Mouse (Mus musculus) heart, embryonic 13.5 days (tissue): Measurements from ENCODE around the gene Slc4a7. TPM values are rescaled to one million over a fixed set of nuclear protein-coding genes. Genes with fewer than 3 reads are reported as not detected.

Source experiments
- ATAC-seq: fragments of 200-750 bp; cut with Nextera tagmentation; 2 replicates; pipeline ENCODE4 v1.8.0; 2017; ENCODE audit warnings: moderate TSS enrichment; ENCODE audit not compliant: insufficient number of reproducible peaks, low FRiP score, low TSS enrichment; ENCODE audit errors: extremely low read depth
- H3K27ac ChIP-seq: fragments of 300-500 bp; sonication (generic); replicated peaks from 2 replicates; pipeline ENCODE4 v1.5.1; 2015; ENCODE audit warnings: moderate library complexity, mild to moderate bottlenecking, inconsistent platforms
- H3K27me3 ChIP-seq: fragments of 300-500 bp; sonication (generic); replicated peaks from 2 replicates; pipeline ENCODE4 v1.6.1; 2015; ENCODE audit warnings: mild to moderate bottlenecking, inconsistent platforms
- H3K36me3 ChIP-seq: fragments of 300-500 bp; sonication (generic); 2 replicates; pipeline ENCODE4 v1.6.1; 2015; ENCODE audit warnings: mild to moderate bottlenecking, inconsistent platforms
- H3K4me1 ChIP-seq: fragments of 300-500 bp; sonication (generic); 2 replicates; pipeline ENCODE4 v1.6.1; 2015; ENCODE audit warnings: inconsistent platforms
- H3K4me2 ChIP-seq: fragments of 300-500 bp; sonication (generic); 2 replicates; pipeline ENCODE4 v1.6.1; 2015; ENCODE audit warnings: inconsistent platforms, mild to moderate bottlenecking, moderate library complexity
- H3K4me3 ChIP-seq: fragments of 300-500 bp; sonication (generic); 2 replicates; pipeline ENCODE4 v1.5.1; 2015; ENCODE audit warnings: moderate library complexity, mild to moderate bottlenecking, inconsistent platforms
- H3K9ac ChIP-seq: fragments of 300-500 bp; sonication (generic); 2 replicates; pipeline ENCODE4 v1.6.1; 2015; ENCODE audit warnings: inconsistent platforms, mild to moderate bottlenecking, moderate library complexity
- H3K9me3 ChIP-seq: fragments of 300-500 bp; sonication (generic); 2 replicates; pipeline ENCODE4 v1.6.1; 2016; ENCODE audit warnings: inconsistent platforms
- WGBS: fragments of 180-500 bp; shearing (Covaris S2); methylation state at CpG from one replicate; pipeline ENCODE4 v1.1.7; 2015; ENCODE audit warnings: mixed read lengths; 5-methylcytosine and 5-hydroxymethylcytosine counted together
- polyA plus RNA-seq: library from polyadenylated mRNA; unstranded; fragments of >200 nt; fragmentation: Nextera tagmentation; extraction: Ambion mirVana; gene quantifications from 2 replicates; pipeline ENCODE4 v1.2.1, GENCODE M21; 2015

The Slc4a7 gene
- polyA plus RNA-seq, 1 experiment from 2014 or later = 12.5 TPM

DNA sequence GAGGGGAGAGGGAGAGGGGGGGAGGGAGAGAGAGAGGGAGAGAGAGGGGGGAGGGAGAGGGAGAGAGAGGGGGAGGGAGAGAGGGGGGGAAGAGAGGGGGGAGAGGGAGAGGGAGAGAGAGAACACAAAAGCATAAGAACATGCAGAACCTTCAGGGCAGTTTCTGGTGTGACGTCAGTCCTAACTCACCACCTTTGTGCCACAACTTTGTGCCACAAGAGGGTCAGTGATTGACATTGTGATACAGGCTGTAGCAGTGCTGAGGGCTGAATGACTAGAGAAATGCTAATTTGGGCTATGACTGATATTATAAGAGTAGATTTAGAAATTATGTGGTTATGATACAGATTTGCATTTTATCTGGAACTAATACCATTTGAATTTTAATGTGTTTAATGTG is 5.0 kb downstream of the Slc4a7 start:
- Histone ChIP-seq H3K4me2 (no peak overlapping the region), H3K27ac (no peak overlapping the region), H3K36me3 (peaks cover 15% of the 10 kb centered on the region), H3K4me3 (no peak overlapping the region), H3K4me1 (peaks cover 14% of the 10 kb centered on the region), H3K9me3 (no peaks in the 10 kb centered on the region), H3K9ac (no peak overlapping the region), H3K27me3 (no peaks in the 10 kb centered on the region)
- ATAC-seq = no peak
- WGBS = 54% methylated on average over 1 of the region's 1 CpGs

DNA sequence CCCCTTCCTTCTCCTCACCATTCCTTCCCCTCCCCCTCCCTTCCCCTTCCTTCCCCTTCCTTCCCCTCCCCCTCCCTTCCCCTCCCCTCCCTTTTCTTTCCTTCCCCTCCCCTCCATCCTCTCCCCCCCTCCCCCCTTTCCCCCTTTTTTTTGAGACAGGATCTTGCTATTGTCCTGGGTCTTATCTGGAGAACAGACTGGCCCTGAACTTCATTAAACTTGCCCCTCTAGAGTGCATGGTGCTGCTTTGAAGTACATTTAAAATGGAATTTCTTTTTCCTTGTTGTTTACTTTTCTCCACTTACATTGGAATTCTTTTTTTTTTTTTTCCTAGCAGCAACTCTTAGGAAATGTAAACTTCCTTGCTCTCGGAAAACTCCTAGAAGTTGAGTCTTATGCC is 6.9 kb downstream of the Slc4a7 start:
- H3K27me3 ChIP-seq = no peaks in the 10 kb centered on the region
- no peak overlapping the region for H3K9ac ChIP-seq
- 70% methylated on average over 1 of the region's 1 CpGs for WGBS
- H3K36me3 ChIP-seq = peaks cover 15% of the 10 kb centered on the region
- no peak for ATAC-seq
- H3K27ac ChIP-seq = no peak overlapping the region
- no peak overlapping the region for H3K4me2 ChIP-seq
- peaks cover 11% of the 10 kb centered on the region for H3K4me1 ChIP-seq
- H3K4me3 ChIP-seq = no peak overlapping the region
- H3K9me3 ChIP-seq = no peaks in the 10 kb centered on the region

DNA sequence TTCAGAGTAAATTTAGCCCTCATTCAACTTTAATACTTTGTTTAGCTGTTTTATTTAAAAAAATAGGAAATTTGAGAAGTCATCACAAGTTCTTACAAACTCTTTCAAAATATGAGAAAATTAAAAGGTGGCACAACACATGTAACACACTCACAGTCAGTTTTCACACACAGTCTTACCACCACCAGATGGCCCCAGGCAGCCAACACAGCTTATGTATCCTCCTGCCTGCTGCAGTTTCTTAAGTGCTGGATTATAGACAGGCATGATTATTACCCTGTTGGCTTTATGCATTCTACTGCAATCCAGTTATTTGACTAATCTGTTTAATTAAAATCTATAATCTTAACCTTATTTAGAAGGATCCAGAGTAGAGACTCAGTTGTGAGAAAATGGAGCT is 12.1 kb downstream of the Slc4a7 start:
- Histone ChIP-seq H3K9me3 (no peaks in the 10 kb centered on the region), H3K4me3 (no peak overlapping the region), H3K27me3 (no peaks in the 10 kb centered on the region), H3K4me2 (no peak overlapping the region), H3K27ac (no peak overlapping the region), H3K4me1 (peaks cover 5% of the 10 kb centered on the region; the same call in 1 of the 2 replicates), H3K36me3 (peaks cover 10% of the 10 kb centered on the region), H3K9ac (no peak overlapping the region)
- ATAC-seq = no peak

- Histone ChIP-seq H3K9me3 (no peaks in the 10 kb centered on the region), H3K4me3 (no peak overlapping the region), H3K27ac (no peak overlapping the region), H3K36me3 (peaks cover 4% of the 10 kb centered on the region), H3K4me2 (no peak overlapping the region), H3K27me3 (no peaks in the 10 kb centered on the region), H3K4me1 (peaks cover 7% of the 10 kb centered on the region; the same call in 1 of the 2 replicates), H3K9ac (no peak overlapping the region)
- WGBS = 89% methylated on average over 2 of the region's 2 CpGs
- no peak for ATAC-seq
Observed at GRCm38 (mm10) chr14:14715794-14716193, 13.7 kb downstream of the Slc4a7 start.

DNA sequence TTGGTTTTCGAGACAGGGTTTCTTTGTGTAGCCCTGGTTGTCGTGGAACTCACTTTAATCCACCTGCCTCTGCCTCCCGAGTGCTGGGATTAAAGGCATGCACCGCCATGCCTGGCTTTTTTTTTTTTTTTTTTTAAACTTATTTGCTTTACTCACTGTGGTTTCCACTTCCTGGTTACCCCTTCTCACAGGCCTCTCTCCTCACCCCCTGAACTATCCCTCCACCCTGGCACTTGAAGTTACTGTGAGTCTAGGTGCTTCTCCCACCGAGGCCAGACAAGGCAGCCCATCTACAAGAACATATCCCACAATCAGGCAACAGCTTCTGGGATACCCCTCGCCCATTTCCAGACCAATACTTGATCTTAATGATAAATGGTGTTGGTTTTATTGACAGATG is 14.8 kb downstream of the Slc4a7 start:
- Histone ChIP-seq H3K9me3 (no peaks in the 10 kb centered on the region), H3K27me3 (no peaks in the 10 kb centered on the region), H3K9ac (no peak overlapping the region), H3K4me1 (peaks cover 7% of the 10 kb centered on the region; the same call in 1 of the 2 replicates), H3K27ac (no peak overlapping the region), H3K36me3 (no peaks in the 10 kb centered on the region), H3K4me3 (no peak overlapping the region), H3K4me2 (no peak overlapping the region)
- no peak for ATAC-seq
- 75% methylated on average over 6 of the region's 6 CpGs for WGBS

DNA sequence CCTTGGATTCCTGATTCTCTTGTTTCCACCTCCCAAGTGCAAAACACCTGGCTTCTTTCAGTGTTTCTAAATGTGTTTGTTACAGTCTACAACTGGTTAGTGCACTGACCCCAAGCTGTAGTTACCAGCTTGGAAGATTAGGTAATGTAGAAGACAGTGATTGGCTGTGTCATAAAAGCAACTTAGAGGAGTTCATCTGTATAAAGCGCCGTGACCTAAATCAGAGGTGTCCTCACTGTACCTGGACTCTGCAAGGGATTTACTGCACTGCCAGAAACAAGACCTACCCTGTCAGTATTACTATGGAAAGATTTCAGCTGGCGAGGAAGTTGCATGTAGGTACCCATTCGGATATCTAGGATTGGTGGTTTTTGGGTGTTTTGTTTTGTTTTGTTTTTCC is 16.5 kb downstream of the Slc4a7 start:
- Histone ChIP-seq H3K4me2 (no peak overlapping the region), H3K4me3 (no peak overlapping the region), H3K36me3 (no peaks in the 10 kb centered on the region), H3K27me3 (no peaks in the 10 kb centered on the region), H3K27ac (no peak overlapping the region), H3K4me1 (peaks cover 7% of the 10 kb centered on the region; the same call in 1 of the 2 replicates), H3K9ac (no peak overlapping the region), H3K9me3 (no peaks in the 10 kb centered on the region)
- no peak for ATAC-seq
- 85% methylated on average over 4 of the region's 4 CpGs for WGBS

GRCm38 (mm10) chr14:14781169-14781568 is 79.1 kb downstream of the Slc4a7 start:
- H3K4me3 ChIP-seq = no peak overlapping the region
- H3K4me2 ChIP-seq = no peak overlapping the region
- no peak for ATAC-seq
- H3K9me3 ChIP-seq = no peaks in the 10 kb centered on the region
- 97% methylated on average over 2 of the region's 2 CpGs for WGBS
- peaks cover 7% of the 10 kb centered on the region for H3K4me1 ChIP-seq
- no peaks in the 10 kb centered on the region for H3K27me3 ChIP-seq
- H3K9ac ChIP-seq = no peak overlapping the region
- H3K36me3 ChIP-seq = peaks cover 53% of the 10 kb centered on the region
- no peak overlapping the region for H3K27ac ChIP-seq

- Histone ChIP-seq H3K4me2 (no peak overlapping the region), H3K4me1 (no peaks in the 10 kb centered on the region), H3K4me3 (no peak overlapping the region), H3K27me3 (no peaks in the 10 kb centered on the region), H3K9ac (no peak overlapping the region), H3K9me3 (no peaks in the 10 kb centered on the region), H3K27ac (no peak overlapping the region), H3K36me3 (peaks cover 60% of the 10 kb centered on the region)
- WGBS = 81% methylated on average over 1 of the region's 1 CpGs
- no peak for ATAC-seq
Observed at GRCm38 (mm10) chr14:14784223-14784622, 82.1 kb downstream of the Slc4a7 start.

DNA sequence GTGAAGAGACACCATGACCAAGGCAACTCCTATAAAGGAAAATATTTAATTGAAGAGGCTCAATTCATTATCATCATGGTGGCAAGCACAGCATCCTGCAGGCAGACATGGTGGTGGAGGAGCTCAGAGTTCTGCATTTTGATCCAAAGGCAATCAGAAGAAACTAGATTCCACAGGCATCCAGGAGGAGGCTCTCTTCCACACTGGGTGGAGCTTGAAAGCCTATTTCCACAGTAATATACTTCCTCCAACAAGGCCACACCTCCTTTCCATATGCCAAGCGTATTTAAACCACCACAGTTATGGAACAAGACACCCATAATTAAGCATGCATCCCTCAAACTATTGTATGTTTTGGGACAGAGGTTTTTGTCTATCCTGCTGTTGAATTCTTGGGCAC is 84.9 kb downstream of the Slc4a7 start:
- Histone ChIP-seq H3K4me2 (no peak overlapping the region), H3K9ac (no peak overlapping the region), H3K4me3 (no peak overlapping the region), H3K27me3 (no peaks in the 10 kb centered on the region), H3K27ac (no peak overlapping the region), H3K4me1 (no peaks in the 10 kb centered on the region), H3K9me3 (no peaks in the 10 kb centered on the region), H3K36me3 (peaks cover 61% of the 10 kb centered on the region)
- WGBS = 84% methylated on average over 1 of the region's 1 CpGs
- ATAC-seq = no peak

- H3K4me2 ChIP-seq = no peak overlapping the region
- no peak overlapping the region for H3K27ac ChIP-seq
- ATAC-seq = no peak
- H3K4me3 ChIP-seq = no peak overlapping the region
- WGBS = 84% methylated on average over 4 of the region's 4 CpGs
- H3K9ac ChIP-seq = no peak overlapping the region
- no peaks in the 10 kb centered on the region for H3K27me3 ChIP-seq
- no peaks in the 10 kb centered on the region for H3K4me1 ChIP-seq
- H3K36me3 ChIP-seq = peaks cover 58% of the 10 kb centered on the region
- H3K9me3 ChIP-seq = no peaks in the 10 kb centered on the region
Observed at GRCm38 (mm10) chr14:14789840-14790470, 87.9 kb downstream of the Slc4a7 start.

- H3K9me3 ChIP-seq = no peaks in the 10 kb centered on the region
- H3K27me3 ChIP-seq = no peaks in the 10 kb centered on the region
- H3K36me3 ChIP-seq = peaks cover 19% of the 10 kb centered on the region
- H3K4me2 ChIP-seq = no peak overlapping the region
- H3K9ac ChIP-seq = no peak overlapping the region
- H3K4me1 ChIP-seq = no peaks in the 10 kb centered on the region
- H3K27ac ChIP-seq = no peak overlapping the region
- WGBS = 78% methylated on average over 5 of the region's 5 CpGs
- ATAC-seq = no peak
- H3K4me3 ChIP-seq = no peak overlapping the region
Observed at GRCm38 (mm10) chr14:14799861-14800260, 97.8 kb downstream of the Slc4a7 start.

GRCm38 (mm10) chr14:14800332-14800731 is 98.3 kb downstream of the Slc4a7 start:
- Histone ChIP-seq H3K4me2 (no peak overlapping the region), H3K4me3 (no peak overlapping the region), H3K4me1 (no peaks in the 10 kb centered on the region), H3K27ac (no peak overlapping the region), H3K9me3 (no peaks in the 10 kb centered on the region), H3K27me3 (no peaks in the 10 kb centered on the region), H3K36me3 (peaks cover 19% of the 10 kb centered on the region), H3K9ac (no peak overlapping the region)
- ATAC-seq = no peak
- 87% methylated on average over 4 of the region's 4 CpGs for WGBS
